Mouse (Mus musculus) cerebellum, adult 11 months (tissue): Measurements from ENCODE around the gene Ranbp3.

ENCODE experiments used
- DNase-seq: peaks from one replicate; pipeline ENCODE4 v3.0.0; 2022

Gene Ranbp3

GRCm38 (mm10) chr17:56673647-56674416 lies 738 bp downstream of the Ranbp3 start:
- peak; percentile 49 for DNase-seq

GRCm38 (mm10) chr17:56681791-56682190 lies 8.7 kb downstream of the Ranbp3 start:
- DNase-seq, result no peak

GRCm38 (mm10) chr17:56682880-56683279 lies 9.8 kb downstream of the Ranbp3 start:
- DNase-seq, result no peak

DNA sequence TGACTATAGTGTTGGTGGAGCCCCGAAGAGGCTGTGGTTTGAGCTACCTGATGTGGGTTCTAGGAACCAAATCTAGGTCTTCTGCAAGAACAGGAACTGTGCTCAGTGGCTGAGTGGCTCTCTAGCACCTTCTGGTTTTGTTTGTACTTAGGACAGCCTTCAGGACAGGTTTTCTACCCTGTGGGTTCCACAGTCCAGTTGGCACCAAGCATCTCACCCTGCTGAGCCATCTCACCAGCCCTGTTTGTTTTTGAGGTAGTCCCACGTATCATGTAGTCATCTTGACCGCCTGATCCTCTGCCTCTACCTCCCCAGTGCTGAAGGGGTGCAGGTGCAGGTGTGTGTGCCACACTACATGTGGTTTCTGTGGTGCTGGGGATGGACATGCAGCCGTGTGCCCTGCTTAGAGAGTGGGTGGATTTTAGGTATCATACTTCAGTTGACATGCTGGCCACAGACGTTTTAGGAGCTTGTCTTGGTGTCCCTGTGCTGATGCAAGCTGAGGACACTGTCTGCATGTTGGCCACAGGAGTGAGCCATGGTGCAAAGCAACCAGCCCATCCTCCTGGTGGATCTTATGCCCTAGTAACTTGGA lies 10.5 kb downstream of the Ranbp3 start:
- no peak for DNase-seq

GRCm38 (mm10) chr17:56684649-56685048 lies 11.6 kb downstream of the Ranbp3 start:
- DNase-seq, result no peak

DNA sequence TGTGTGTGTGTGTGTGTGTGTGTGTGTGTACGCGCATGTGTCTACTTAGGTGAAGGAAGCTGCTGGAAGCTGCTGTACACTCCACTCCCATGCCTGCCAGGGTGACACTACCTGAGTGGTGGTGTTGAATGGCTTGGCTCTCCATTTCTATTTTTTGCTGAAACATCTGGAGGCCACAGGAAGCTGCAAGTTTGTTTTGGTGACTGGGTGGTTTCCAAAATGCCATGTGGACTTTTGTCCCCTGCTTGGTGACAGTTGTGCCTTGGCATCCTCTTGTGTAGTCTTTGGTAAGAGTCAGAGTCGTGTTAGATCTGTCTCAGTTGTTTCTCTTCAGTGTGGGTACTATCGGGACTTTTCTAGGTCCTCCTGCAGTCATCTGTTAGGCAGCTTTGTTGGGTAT lies 13.7 kb downstream of the Ranbp3 start:
- DNase-seq, result no peak

- DNase-seq, result no peak
Observed at GRCm38 (mm10) chr17:56688045-56688444, 15.0 kb downstream of the Ranbp3 start.

DNA sequence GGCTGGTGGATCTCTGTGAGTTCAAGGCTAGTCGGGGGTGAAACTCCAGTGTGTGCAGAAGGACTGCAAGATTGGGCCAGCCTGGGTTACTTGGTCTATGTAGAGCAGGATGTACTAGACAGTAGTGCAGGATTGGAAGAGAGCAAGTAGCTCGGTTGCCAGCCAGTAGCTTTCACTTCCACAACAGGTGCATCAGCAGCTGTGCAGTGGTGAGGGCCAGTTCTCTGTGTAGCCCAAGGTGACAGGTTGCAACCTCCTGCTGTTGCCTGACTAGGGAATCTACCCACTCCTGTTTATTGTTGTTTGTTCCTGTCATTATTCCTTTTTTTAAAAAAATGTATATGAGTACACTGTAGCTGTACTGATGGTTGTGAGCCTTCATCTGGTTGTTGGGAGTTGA lies 15.6 kb downstream of the Ranbp3 start:
- DNase-seq, result no peak

- DNase-seq, result no peak
Observed at GRCm38 (mm10) chr17:56693395-56693794, 20.3 kb downstream of the Ranbp3 start.

DNA sequence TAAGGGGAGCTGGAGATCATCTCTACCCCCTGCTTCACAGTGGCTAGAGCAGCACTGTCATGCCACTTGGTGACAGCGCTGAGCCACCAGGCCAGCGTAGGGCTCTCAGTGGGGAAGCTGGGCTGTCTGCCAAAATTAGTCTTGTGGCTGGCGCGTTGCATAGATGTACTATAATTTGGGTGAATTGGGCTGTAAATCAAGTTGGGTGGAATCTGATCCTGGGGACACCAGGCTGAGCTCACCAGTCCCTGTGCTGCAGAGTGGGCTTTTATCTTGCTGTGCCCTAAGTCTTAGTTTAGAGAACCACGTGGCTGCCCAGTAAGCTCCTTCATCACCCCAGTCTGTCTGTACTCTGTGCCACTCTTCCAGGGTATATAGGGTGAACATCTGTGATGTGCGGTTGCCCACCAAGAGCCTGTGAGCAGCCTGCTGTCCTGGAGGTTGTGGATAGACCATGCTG lies 20.8 kb downstream of the Ranbp3 start:
- peak; percentile 83 for DNase-seq

DNA sequence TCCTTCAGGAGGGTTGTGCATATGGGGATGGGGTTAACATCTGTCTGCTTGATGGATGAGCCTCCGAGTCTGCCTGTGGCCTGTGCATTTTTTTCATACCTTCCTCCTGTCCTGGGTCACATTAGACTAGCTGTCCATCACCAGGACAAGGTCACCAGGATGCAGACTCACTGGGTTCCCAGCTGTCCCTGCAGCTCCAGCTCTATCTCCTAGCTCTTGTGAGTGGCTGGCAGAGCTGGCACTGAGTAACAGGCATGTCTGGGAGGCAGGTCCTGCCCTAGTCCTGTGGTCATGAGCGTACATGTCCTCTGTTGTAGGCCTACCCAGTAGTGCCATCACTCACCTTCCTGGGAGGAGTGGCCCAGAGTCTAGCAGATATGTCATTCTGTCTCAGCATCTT lies 27.4 kb downstream of the Ranbp3 start:
- no peak for DNase-seq

GRCm38 (mm10) chr17:56703038-56703437 lies 29.9 kb downstream of the Ranbp3 start:
- no peak for DNase-seq

DNA sequence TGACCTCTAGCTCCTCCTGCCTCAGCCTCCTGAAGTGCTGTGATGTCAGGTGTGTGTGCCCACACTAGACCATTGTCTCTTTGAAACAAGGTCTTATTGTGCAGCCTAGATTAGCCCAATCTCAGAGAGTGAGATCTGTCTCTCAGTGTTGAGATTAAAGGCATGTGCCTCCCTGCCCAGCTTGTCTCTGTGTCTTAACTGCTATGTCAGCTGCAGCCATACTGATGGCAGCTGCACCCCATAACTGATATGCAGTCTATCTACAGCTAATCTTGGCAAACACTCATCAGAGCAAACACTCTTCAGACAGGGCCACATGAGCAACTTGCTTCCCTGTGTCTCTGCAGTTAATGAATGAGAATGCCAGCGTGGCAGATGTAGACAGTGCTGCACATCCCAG lies 33.4 kb downstream of the Ranbp3 start:
- DNase-seq, result no peak

- DNase-seq, result no peak
Observed at GRCm38 (mm10) chr17:56708692-56709091, 35.6 kb downstream of the Ranbp3 start.

GRCm38 (mm10) chr17:56709708-56710107 lies 36.6 kb downstream of the Ranbp3 start:
- DNase-seq, result no peak

GRCm38 (mm10) chr17:56715360-56715759 lies 42.3 kb downstream of the Ranbp3 start:
- peak; percentile 38 for DNase-seq

GRCm38 (mm10) chr17:56715914-56716654 lies 43.0 kb downstream of the Ranbp3 start:
- DNase-seq, result no peak

DNA sequence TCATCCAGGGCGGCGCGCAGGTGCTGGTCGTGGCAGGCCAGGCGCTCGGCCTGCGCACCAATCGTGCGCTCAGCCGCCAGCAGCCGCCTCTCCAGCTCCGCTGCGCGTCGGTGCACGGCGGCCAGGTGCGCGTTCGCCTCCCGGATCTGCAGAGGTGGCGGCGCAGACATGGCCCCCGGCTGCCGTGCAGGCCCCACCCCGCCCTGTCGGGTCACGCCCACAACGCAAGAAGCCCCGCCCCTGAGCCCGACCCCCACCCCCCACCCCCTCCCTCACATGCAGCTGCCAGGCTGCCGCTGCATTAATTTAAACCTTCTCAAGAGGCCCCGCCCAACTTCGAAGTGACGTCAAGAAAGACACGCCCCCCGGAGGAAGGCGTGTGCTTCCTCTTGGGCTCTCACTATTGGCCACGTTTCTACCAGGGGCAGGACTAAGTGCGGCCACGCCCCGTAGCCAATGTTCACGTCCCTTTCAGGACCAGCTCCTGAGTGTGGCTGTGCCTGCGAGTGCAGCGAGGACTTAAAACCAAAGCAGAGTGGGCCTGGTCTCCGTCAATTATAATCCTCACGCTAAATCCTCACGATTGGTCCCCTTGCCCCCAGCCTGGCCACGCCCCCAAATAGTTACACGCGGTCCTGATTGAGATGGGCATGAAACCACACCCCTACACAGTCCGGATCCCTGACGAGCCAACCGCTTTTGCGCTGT lies 43.7 kb downstream of the Ranbp3 start:
- DNase-seq, result peak; percentile 95

GRCm38 (mm10) chr17:56717363-56718058 lies 44.4 kb downstream of the Ranbp3 start, which contains the start of the genes Ndufa11 and Vmac:
Gene Ndufa11 (plus strand): TSS chr17:56717767.
Gene Vmac (minus strand): TSS chr17:56718022.
- DNase-seq, result peak; percentile 92

DNA sequence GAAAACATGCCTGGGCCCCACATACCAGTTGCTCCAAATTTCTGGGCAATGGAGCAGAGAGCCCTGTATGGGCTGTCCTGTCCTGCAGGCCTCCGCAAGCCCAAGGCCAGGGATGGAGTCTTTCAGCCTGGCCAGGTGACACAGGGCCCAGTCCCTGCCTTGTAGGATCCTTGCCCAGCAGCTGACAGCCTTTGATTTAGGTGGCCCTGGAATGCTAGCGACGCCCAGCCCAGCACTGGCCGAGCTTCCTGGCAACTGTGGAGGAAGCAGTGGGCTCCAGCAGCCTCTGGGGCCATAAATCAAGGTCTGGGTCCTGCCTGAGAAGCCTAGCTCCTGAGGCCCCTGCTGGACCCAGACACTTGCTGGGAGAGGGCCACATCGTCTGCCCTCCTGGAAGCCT lies 49.3 kb downstream of the Ranbp3 start:
- no peak for DNase-seq

DNA sequence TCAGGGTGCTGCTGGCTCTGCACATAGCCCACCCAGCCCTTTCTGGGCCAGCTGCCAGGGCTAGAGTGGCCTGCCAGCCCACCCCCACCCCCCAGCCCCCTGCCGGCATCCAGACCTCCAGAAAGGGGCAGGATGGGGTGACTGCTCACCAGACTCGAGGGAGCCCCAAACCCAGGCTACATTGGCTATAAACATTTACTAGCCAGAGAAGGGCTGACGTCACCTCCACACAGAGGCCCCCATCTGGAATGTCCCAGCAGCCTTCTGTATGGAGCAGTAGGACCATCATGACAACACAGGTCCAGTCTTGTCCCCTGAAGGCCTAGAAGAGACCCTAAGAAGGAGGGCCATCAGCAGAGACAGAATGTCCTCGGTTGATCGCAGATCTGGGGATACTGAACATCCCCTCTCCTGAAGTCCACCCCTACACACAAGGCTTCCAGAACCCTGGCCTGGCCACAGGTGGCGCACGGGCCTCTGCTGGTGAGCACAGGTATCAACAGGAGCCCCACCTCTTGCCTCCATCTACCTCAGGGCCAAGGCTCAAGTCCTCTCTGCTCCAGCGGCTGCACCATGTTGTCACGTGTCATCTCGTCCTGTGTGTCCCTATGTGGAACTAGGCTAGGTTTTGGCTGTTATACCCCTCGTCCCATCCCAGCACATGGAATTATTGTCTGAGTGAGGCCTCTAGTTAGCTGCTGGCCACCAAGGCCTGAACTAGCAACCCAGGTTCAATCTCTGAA lies 50.5 kb downstream of the Ranbp3 start:
- DNase-seq, result no peak
